Comparison of ENCODE assay signal across 8 mouse cellular contexts in the genomic region with DNA sequence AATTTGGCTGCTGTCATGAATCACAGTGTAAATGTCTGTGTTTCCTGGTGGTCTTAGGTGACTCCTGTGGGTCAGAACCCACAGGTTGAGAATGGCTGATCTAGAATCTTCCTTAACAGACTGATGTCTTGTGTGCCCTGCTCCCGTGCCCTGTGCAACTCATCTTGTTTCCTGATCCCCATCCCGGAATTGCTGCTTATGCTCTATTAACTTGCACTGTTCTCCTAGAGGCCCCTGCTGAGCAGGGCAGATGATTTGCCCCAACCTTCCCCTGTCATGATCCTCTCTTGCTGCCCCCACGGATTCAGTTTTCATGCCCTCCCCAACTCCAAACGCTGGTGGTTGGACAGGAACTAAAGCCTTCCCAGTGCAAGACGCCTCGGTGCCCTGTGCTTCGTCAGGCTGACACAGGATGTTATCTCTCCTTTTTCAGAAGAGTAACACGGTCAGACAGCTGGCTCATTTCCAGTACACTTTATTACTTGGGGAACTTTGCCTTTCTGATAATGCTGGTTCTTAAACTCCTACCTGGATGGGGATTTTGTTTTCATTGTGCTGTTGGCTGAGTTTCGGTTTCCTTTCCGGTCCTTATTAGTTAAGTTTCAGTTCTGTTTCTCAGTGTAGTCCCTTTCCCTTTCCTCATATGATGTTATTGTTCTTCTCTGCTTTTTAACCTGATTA. TPM values are rescaled to one million over a fixed set of nuclear protein-coding genes. Genes with fewer than 3 reads are reported as not detected.
DNase-seq lines count a peak whose midpoint lies in the region; ATAC-seq and TF ChIP-seq lines count a peak whose summit lies in the region.

No protein-coding gene starts in this region.

- peak overlapping the region; percentile 77 for H3K27ac ChIP-seq in gastrocnemius, adult 2 months
- H3K27ac ChIP-seq in bone marrow macrophage, adult 2 months (ENCODE audit: insufficient read depth, low read depth, low read length), result peak overlapping the region; percentile 76
- peak overlapping the region; percentile 63 for H3K27ac ChIP-seq in intestine, embryonic 15.5 days

- 21% methylated on average over 10 of the region's 10 CpGs for WGBS in intestine, embryonic 15.5 days

- H3K4me2 ChIP-seq in intestine, embryonic 15.5 days (replicated peaks), result peak overlapping the region; percentile 58

- peaks cover 28% of the 10 kb centered on the region for H3K4me1 ChIP-seq in bone marrow macrophage, adult 2 months (ENCODE audit: control insufficient read depth, insufficient read depth, low read length)
- H3K4me1 ChIP-seq in intestine, embryonic 15.5 days (replicated peaks), result peaks cover 5% of the 10 kb centered on the region; the same call in 1 of the 2 replicates

- H3K4me3 ChIP-seq in gastrocnemius, adult 2 months, result peak overlapping the region; percentile 70
- H3K4me3 ChIP-seq in bone marrow macrophage, adult 2 months (ENCODE audit: insufficient read depth, low read length), result peak overlapping the region; percentile 59
- H3K4me3 ChIP-seq in intestine, embryonic 15.5 days (replicated peaks), result peak overlapping the region; percentile 27

- H3K9ac ChIP-seq in intestine, embryonic 15.5 days, result 0 out of 2 replicates have a peak overlapping the region, but pooled peaks have one; percentile 6

- TF ChIP-seq POLR2A in bone marrow macrophage, adult 2 months (IDR thresholded peaks at IDR 0.05; ENCODE audit: borderline replicate concordance, low read depth, low read length), result no peak

- no peaks in the 10 kb centered on the region for H3K27me3 ChIP-seq in intestine, embryonic 15.5 days (replicated peaks)

- ATAC-seq in intestine, embryonic 15.5 days, result peak; percentile 90

- no peaks in the 10 kb centered on the region for H3K36me3 ChIP-seq in intestine, embryonic 15.5 days

- intact Hi-C loops in gastrocnemius, adult 2 months (cut with DNase I), result no loop called here
- intact Hi-C loops in gastrocnemius, postnatal 36 days (cut with DNase I), result no loop called here
- intact Hi-C loops in left cerebral cortex, postnatal 25 days (cut with DNase I), result no loop called here

- TF ChIP-seq CTCF in gastrocnemius, adult 2 months (IDR thresholded peaks at IDR 0.05), result no peak
- TF ChIP-seq CTCF in bone marrow macrophage, adult 2 months (IDR thresholded peaks at IDR 0.05; ENCODE audit: low read depth, low read length), result no peak

- DNase-seq in gastrocnemius, adult 2 months, result peak; percentile 51
- no peak for DNase-seq in gastrocnemius, postnatal 36 days
- peak; percentile 40 for DNase-seq in lung, postnatal 14 days
- peak; percentile 43 for DNase-seq in yolk sac, embryonic 10.5 days (ENCODE audit: low spot score)
- DNase-seq in cerebellum, postnatal 25 days, result no peak
- DNase-seq in left cerebral cortex, postnatal 25 days (ENCODE audit: low spot score in 2 of 2), result no peak

- no peaks in the 10 kb centered on the region for H3K9me3 ChIP-seq in intestine, embryonic 15.5 days

RNA-seq across cellular contexts. Expression of a gene that starts 18.6 kb away (rescaled TPM):
- 10 to 100 TPM in 1 of 2 experiments, 1 to 10 TPM in 1; 6.1 to 11.4 TPM for total RNA-seq in gastrocnemius, adult 2 months (2021)
- 1 to 10 TPM; 8.6 to 9.6 TPM for total RNA-seq in gastrocnemius, postnatal 36 days (2021)
- 15.9 and 18.0 TPM in 2 replicates for polyA plus RNA-seq in bone marrow macrophage, adult 2 months (2012; ENCODE audit: insufficient read depth, insufficient read length, missing spikeins)
- polyA plus RNA-seq in intestine, embryonic 15.5 days (2015; fragmentation: Nextera tagmentation; extraction: Ambion mirVana), result 2.2 and 2.6 TPM in 2 replicates
- total RNA-seq in left cerebral cortex, postnatal 25 days (2021), result 10 to 100 TPM; 22.1 to 27.1 TPM

Comparison
In these comparisons a context has a peak if more than half of its experiments do, and no peak if none do; other contexts are left out.
1. DNase-seq: peak in gastrocnemius, adult 2 months (single experiment), lung, postnatal 14 days (single experiment) and yolk sac, embryonic 10.5 days (single experiment); none in gastrocnemius, postnatal 36 days (0 of 2), cerebellum, postnatal 25 days (0 of 2) and left cerebral cortex, postnatal 25 days (0 of 2).
2. Peak in every context shown above with its lines, with median percentiles within 50 percentile points of each other: H3K27ac ChIP-seq and H3K4me3 ChIP-seq.